Mouse (Mus musculus): Measurements from ENCODE around the gene Clstn2.

Gene Clstn2

DNA sequence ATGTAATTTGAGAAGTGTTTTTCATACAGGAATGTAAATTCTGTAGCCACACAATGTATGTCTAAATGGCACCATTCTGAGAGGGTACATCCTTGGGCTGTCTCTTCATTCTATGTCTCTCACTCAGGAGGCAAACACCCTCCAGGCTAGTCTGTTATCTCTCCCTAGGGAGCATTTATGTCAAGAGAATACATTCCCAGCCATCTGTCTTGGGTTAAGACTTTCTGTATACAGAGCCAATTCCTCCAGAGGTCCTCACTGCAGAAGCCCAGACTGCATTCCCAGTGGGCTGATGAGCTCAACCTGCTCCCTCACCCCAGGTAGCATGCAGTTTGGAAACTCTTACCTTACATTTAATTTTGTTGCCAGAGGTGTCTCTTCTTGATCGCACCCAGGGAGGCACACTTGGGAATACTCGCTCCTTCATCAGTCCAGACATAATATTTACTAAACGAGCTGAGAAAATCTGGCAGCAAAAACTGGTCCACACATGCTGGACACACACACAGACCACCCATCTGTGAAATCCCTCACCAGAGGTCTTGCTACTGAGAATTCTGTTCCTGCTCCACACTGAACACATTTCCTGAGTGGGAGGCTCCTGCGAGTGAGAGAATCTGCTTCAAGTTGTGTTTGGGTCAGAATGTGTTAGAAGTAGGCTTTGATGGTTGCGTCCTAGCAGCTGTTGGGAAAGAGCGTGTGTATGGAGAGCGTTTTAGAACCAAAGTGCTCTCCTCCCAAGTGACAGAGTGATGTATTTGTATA, 592.9 kb downstream of the Clstn2 start:
- no peak for DNase-seq

DNA sequence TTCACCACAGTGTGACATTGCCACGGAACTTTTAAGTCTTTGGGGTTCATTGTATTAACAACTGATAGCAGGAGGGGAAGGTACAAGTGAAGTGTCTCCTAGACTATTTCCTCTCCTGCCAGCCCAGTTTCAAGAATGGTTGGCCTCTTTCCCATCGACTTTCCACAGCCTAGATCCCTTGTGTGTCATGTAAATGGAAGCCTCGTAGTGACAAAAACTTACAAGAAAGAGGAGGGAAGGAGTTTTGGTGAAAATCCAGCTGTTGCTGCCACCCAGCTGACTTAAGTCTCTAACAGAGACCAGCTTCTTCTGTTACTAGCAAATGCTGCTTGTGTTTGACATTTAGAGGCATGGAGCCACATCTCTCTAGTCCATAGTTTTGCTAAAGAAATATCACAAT, 598.3 kb downstream of the Clstn2 start:
- no peak for DNase-seq

DNA sequence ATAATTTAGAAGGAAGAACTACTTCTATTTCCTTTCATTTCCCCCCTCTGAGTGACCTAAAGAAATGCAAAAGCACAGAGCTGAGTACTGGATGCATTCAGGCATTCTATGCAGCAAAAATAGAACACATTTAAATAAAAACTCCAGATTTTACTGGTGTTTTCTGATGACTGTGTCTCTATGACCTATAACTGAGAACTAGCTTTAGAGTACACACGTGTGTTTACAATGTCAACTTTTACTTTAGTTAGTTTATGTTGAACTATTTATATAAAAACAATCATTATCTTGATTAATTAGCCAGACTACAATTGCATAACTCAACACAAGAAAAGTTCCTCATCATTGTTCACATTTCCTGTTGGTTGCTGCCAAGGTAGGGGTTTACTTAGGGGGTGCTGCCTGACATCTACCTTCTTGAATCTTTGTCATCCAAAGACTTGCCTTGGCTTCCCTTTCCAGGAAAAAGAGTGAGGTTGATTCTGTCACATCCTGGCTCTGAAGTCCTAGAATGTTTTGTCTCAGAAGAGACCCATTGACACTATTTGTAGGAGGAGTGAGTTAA, 603.0 kb downstream of the Clstn2 start:
- DNase-seq: no peak

DNA sequence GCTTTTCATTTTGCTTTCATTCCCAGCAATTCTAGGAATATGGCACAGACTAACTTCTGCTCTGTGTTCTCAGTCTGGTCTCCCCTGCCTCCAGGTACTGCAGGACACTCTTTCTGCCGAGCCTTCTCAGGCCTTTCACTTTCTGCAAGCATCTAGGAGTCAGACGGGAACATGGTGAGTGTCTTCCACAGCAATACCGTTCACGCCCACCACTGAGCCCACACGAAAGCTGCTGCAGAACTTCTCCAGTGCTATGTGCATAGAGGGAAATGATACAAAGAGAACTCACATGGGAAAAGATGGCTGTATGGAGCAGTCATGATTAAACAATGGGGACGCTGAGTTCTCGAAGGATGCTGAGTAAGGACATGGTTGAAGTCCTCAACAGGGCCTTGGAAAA, 604.9 kb downstream of the Clstn2 start:
- no peak for DNase-seq

DNA sequence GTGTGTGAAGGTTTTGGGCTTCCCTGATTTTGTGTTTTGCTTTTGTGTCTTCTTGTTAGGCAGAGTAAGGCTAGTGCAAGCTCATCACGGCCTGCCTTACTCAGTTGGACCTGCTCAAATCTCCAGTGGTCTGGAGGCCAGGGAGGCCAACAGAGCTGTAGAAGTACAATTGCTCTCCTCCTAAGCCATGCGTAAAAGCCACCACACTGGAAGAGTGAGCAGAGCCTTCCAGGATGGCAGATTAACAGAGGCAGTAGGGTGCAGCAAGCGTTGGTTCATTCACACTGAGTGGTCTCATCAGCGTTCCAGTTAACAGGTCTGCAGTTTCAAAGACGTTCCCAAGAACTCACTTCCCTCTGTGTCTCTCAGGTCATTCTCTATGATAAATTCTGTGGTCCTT, 612.1 kb downstream of the Clstn2 start:
- DNase-seq: no peak

DNA sequence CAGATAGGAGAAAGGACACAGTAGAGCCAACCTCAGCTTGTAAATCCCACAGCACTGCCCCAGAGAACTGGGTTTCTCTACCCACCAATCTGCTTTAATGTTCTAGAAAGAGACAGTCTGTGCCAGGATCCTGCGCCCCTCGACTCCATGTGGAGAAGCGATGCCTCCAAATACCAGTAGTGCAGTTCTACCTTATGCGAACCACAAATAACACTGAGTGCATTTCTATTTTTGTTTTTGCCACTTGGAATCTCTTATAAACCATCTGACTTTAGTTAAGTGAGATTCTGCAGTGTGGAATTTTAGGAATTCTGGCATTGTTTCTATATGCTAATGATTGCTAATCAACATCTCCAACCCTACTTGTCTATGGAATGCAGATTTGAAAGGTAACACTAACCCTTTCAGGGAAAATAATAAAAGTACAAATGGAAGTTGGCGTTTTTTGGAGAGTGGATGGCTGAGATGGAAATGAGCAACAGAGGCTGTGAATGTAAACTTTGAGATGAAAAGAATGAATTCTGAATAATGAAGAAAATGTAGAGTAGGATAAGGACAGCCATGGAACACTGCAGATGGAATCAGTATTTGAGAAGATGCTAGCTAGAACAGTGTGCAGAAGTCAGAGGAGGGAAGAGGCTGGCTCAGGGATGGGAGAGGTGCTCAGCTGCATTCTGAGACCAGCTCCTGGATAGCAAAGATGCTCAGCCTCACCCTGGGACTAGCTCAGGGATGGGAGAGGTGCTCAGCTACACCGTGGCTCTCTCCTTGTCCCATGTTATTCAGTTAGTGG, 617.9 kb downstream of the Clstn2 start:
- DNase-seq: no peak

DNA sequence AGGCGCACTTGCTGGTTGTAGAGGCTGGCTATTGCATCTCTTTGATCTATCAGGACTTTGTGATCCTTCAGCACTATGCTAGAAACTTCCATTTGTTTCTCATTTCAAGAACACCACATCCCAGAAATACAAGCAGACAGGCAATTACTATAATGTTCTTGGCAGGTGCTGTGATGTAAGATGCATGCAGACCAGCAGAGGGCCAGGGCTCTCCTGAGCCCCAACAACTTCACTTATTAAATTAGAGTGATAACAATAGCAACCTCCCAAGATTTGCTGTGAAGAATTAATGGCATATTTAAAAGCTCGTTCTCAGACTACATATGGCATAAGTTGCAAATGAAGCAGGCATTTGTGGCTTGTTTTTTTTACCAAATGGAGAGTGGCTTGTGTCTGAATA, 624.8 kb downstream of the Clstn2 start:
- DNase-seq: no peak

All from liver (tissue).